ENCODE assay signal across 12 mouse cellular contexts in the genomic region with DNA sequence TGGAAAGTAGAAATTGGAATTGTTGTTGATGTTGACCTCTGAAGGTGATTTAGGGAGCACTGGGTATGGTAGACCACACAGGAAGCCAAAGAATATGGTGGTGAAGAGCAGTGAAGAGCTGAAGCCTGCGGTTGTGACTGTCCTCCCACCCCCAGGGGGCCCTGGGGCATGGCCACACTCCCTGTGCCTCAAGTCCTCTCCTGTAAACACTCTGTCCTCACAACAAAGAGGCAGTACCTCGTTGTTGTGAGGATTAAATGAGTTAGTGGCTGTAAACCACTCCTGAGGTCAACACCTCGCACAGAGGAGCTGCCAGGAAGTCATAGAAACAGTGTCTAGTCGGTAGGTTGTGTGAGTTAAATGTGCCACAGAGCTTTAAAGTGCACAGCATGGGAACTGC.
DNase-seq lines count a peak whose midpoint lies in the region; ATAC-seq and TF ChIP-seq lines count a peak whose summit lies in the region.
"Had no signal": no experiment of that assay in that cellular context is flagged by ENCODE, and none has a peak within 500 bp of the region (broad histone marks: within the 10 kb centered on the region; RNA-seq: fewer than 3 reads in every experiment).

No protein-coding gene starts in this region.

- peaks cover 34% of the 10 kb centered on the region for H3K4me1 ChIP-seq in heart, postnatal 0 days (ENCODE audit: control insufficient read depth, insufficient read depth)
- H3K4me1 ChIP-seq in midbrain, embryonic 15.5 days, result no peaks in the 10 kb centered on the region; the same call in 1 of the 2 replicates

- intact Hi-C loops in heart, postnatal 10 days (cut with DNase I), result no loop called here

- DNase-seq in heart, postnatal 0 days (ENCODE audit: low spot score), result no peak
- no peak for DNase-seq in heart, postnatal 10 days
- DNase-seq in thymus, postnatal 0 days (ENCODE audit: low spot score), result peak; percentile 24
- DNase-seq in thymus, postnatal 10 days (ENCODE audit: low spot score in 2 of 2), result no peak
- no peak for DNase-seq in lung, postnatal 10 days
- DNase-seq in adipocyte (ENCODE audit: low spot score), result no peak
- DNase-seq: cerebellum, adult 9-11 months; kidney, adult 18-20 months had no signal

- TF ChIP-seq EP300 in heart, postnatal 0 days (IDR thresholded peaks at IDR 0.05; ENCODE audit: low read depth), result no peak

- no peak overlapping the region for H3K4me3 ChIP-seq in heart, postnatal 0 days (ENCODE audit: low read depth, low read length)
- H3K4me3 ChIP-seq in midbrain, embryonic 15.5 days, result no peak overlapping the region
- H3K4me3 ChIP-seq: embryonic facial prominence, embryonic 15.5 days; heart, embryonic 12.5 days had no signal

- H3K4me2 ChIP-seq in heart, postnatal 0 days (ENCODE audit: low read depth, low read length), result no peak overlapping the region
- H3K4me2 ChIP-seq in midbrain, embryonic 15.5 days, result no peak overlapping the region
- H3K4me2 ChIP-seq: embryonic facial prominence, embryonic 15.5 days; heart, embryonic 12.5 days had no signal

- H3K27me3 ChIP-seq in heart, postnatal 0 days (ENCODE audit: control insufficient read depth, insufficient read depth, low read length), result no peaks in the 10 kb centered on the region
- no peaks in the 10 kb centered on the region for H3K27me3 ChIP-seq in midbrain, embryonic 15.5 days (replicated peaks)
- H3K27me3 ChIP-seq: embryonic facial prominence, embryonic 15.5 days; heart, embryonic 12.5 days had no signal

- no peaks in the 10 kb centered on the region for H3K36me3 ChIP-seq in heart, postnatal 0 days (replicated peaks; ENCODE audit: control insufficient read depth, insufficient read depth, low read length)
- H3K36me3 ChIP-seq in midbrain, embryonic 15.5 days (replicated peaks), result no peaks in the 10 kb centered on the region
- H3K36me3 ChIP-seq: embryonic facial prominence, embryonic 15.5 days had no signal

- no peak overlapping the region for H3K9ac ChIP-seq in heart, postnatal 0 days (replicated peaks; ENCODE audit: low read depth, low read length)
- no peak overlapping the region for H3K9ac ChIP-seq in midbrain, embryonic 15.5 days
- H3K9ac ChIP-seq: embryonic facial prominence, embryonic 15.5 days; heart, embryonic 12.5 days had no signal

- H3K27ac ChIP-seq in heart, postnatal 0 days (ENCODE audit: low read depth), result peak overlapping the region; percentile 23
- no peak overlapping the region for H3K27ac ChIP-seq in midbrain, embryonic 15.5 days
- H3K27ac ChIP-seq: embryonic facial prominence, embryonic 15.5 days had no signal

- TF ChIP-seq CTCF in heart, postnatal 0 days (IDR thresholded peaks at IDR 0.05; ENCODE audit: low read depth), result no peak

- 46% methylated on average over 4 of the region's 4 CpGs for WGBS in heart, postnatal 0 days
- WGBS in midbrain, embryonic 15.5 days, result 59% methylated on average over 4 of the region's 4 CpGs

- ATAC-seq in heart, postnatal 0 days (ENCODE audit: insufficient read depth, low read depth), result no peak
- peak; percentile 66 for ATAC-seq in megakaryocyte, adult 5-6 weeks (ENCODE audit: poor library complexity, severe bottlenecking)
- no peak for ATAC-seq in midbrain, embryonic 15.5 days (replicated peaks)

- no peaks in the 10 kb centered on the region for H3K9me3 ChIP-seq in heart, postnatal 0 days (replicated peaks; ENCODE audit: control insufficient read depth, low read length)
- H3K9me3 ChIP-seq in midbrain, embryonic 15.5 days, result no peaks in the 10 kb centered on the region
- H3K9me3 ChIP-seq: embryonic facial prominence, embryonic 15.5 days; heart, embryonic 12.5 days had no signal
